Mouse (Mus musculus) heart, embryonic 14.5 days (tissue): ENCODE measurements at regions not wholly inside any gene's neighbourhood (a gene's known extent, or its start where the extent isn't known, plus 50 kb on each side); places are given as distances from the start of the nearest gene placed in this dataset.

ENCODE experiments used
- ATAC-seq: fragments of 200-750 bp; cut with Nextera tagmentation; 2 replicates; pipeline ENCODE4 v1.8.0; 2017; ENCODE audit warnings: low read depth, moderate TSS enrichment; ENCODE audit not compliant: insufficient number of reproducible peaks, insufficient read depth, low FRiP score
- H3K27ac ChIP-seq, 2 experiments: fragments of 200-500 bp in 1 of 2; fragments of 300-500 bp in 1 of 2; sonication (generic) in 1 of 2; replicated peaks in 1 of 2; 2 replicates each; pipeline ENCODE4 v1.5.1; 2012 to 2014; ENCODE audit warnings: low read depth in 2 of 2, low read length in 2 of 2, control low read depth in 1 of 2, mild to moderate bottlenecking in 1 of 2, mixed read lengths in 1 of 2; ENCODE audit not compliant: control insufficient read depth in 1 of 2, insufficient read depth in 1 of 2
- H3K27me3 ChIP-seq: fragments of 300-500 bp; sonication (generic); 2 replicates; pipeline ENCODE4 v1.6.1; 2014; ENCODE audit warnings: mild to moderate bottlenecking, low read length, control low read depth; ENCODE audit not compliant: control insufficient read depth, insufficient read depth
- H3K36me3 ChIP-seq: fragments of 300-500 bp; sonication (generic); 2 replicates; pipeline ENCODE4 v1.6.1; 2014; ENCODE audit warnings: mild to moderate bottlenecking, control low read depth, low read length, mixed read lengths; ENCODE audit not compliant: control insufficient read depth, insufficient read depth
- H3K4me1 ChIP-seq, 2 experiments: fragments of 200-500 bp in 1 of 2; fragments of 300-500 bp in 1 of 2; sonication (generic) in 1 of 2; 2 replicates each; pipeline ENCODE4 v1.6.1; 2012 to 2014; ENCODE audit warnings: low read length in 2 of 2, control low read depth in 1 of 2, mixed read lengths in 1 of 2; ENCODE audit not compliant: control insufficient read depth in 2 of 2, insufficient read depth in 2 of 2
- H3K4me2 ChIP-seq: fragments of 300-500 bp; sonication (generic); 2 replicates; pipeline ENCODE4 v1.6.1; 2014; ENCODE audit warnings: mild to moderate bottlenecking, low read length
- H3K4me3 ChIP-seq, 2 experiments: fragments of 200-500 bp in 1 of 2; fragments of 300-500 bp in 1 of 2; sonication (generic) in 1 of 2; 2 replicates each; pipeline ENCODE4 v1.5.1; 2012 to 2014; ENCODE audit warnings: low read length in 2 of 2, mild to moderate bottlenecking in 2 of 2, control low read depth in 1 of 2, low read depth in 1 of 2, moderate library complexity in 1 of 2; ENCODE audit not compliant: control insufficient read depth in 1 of 2, insufficient read depth in 1 of 2
- H3K9ac ChIP-seq: fragments of 300-500 bp; sonication (generic); 2 replicates; pipeline ENCODE4 v1.6.1; 2014; ENCODE audit warnings: mild to moderate bottlenecking, low read length
- H3K9me3 ChIP-seq: fragments of 300-500 bp; sonication (generic); 2 replicates; pipeline ENCODE4 v1.6.1; 2016; ENCODE audit warnings: low read length, control low read depth; ENCODE audit not compliant: control insufficient read depth
- WGBS: fragments of 180-500 bp; shearing (Covaris S2); extraction: QIAGEN DNeasy Blood & Tissue Kit; methylation state at CpG from one replicate; pipeline ENCODE4 v1.1.7; 2014; 5-methylcytosine and 5-hydroxymethylcytosine counted together

- Histone ChIP-seq H3K27ac (no peak overlapping the region), H3K36me3 (no peaks in the 10 kb centered on the region), H3K4me3 (no peak overlapping the region), H3K4me1 (no peaks in the 10 kb centered on the region), H3K9ac (no peak overlapping the region), H3K9me3 (no peaks in the 10 kb centered on the region), H3K4me2 (no peak overlapping the region), H3K27me3 (no peaks in the 10 kb centered on the region)
- 85% methylated on average over 3 of the region's 3 CpGs for WGBS
- ATAC-seq: no peak
These were observed 51.7 kb upstream of the Syndig1 start for GRCm38 (mm10) chr2:149777316-149777715.
